Mouse (Mus musculus): ENCODE data around the gene Cebpb. TPM values are rescaled to one million over a fixed set of nuclear protein-coding genes. Genes with fewer than 3 reads are reported as not detected.

Gene Cebpb
- total RNA-seq, 2 experiments from 2014 or later: 12.6 to 13.4 TPM

GRCm38 (mm10) chr2:167688126-167688497 lies 603 bp upstream of the Cebpb start:
- intact Hi-C loops (cut with DNase I): loop anchor here (10.0 kb wide), 2 partner anchors 327 to 407 kb away; partner anchors contain the start of gene Ripor3
- DNase-seq (ENCODE audit: low spot score in 2 of 2): no peak

DNA sequence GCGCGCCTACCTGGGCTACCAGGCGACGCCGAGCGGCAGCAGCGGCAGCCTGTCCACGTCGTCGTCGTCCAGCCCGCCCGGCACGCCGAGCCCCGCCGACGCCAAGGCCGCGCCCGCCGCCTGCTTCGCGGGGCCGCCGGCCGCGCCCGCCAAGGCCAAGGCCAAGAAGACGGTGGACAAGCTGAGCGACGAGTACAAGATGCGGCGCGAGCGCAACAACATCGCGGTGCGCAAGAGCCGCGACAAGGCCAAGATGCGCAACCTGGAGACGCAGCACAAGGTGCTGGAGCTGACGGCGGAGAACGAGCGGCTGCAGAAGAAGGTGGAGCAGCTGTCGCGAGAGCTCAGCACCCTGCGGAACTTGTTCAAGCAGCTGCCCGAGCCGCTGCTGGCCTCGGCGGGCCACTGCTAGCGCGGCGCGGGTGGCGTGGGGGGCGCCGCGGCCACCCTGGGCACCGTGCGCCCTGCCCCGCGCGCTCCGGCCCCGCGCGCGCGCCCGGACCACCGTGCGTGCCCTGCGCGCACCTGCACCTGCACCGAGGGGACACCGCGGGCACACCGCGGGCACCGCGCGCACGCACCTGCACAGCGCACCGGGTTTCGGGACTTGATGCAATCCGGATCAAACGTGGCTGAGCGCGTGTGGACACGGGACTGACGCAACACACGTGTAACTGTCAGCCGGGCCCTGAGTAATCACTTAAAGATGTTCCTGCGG lies 945 bp downstream of the Cebpb start, which contains the start of gene Tmem189:
Gene Tmem189, minus strand, starts transcription at position 322 of the 718 bp plus-strand sequence.
- peak; percentile 60 to 74 for DNase-seq (ENCODE audit: low spot score in 2 of 2)
- intact Hi-C loops (cut with DNase I): loop anchor here (5.0 to 10.0 kb wide), 3 partner anchors 93 to 405 kb away; partner anchors contain the start of gene Ripor3

- DNase-seq (ENCODE audit: low spot score in 2 of 2): peak; percentile 48 to 70
- intact Hi-C loops (cut with DNase I): loop anchor here (5.0 kb wide), 1 partner anchor 92 kb away; no protein-coding TSS in a partner anchor
These were observed 1.7 kb downstream of the Cebpb start for GRCm38 (mm10) chr2:167690219-167690961.

GRCm38 (mm10) chr2:167690962-167691311 lies 2.2 kb downstream of the Cebpb start:
- DNase-seq (ENCODE audit: low spot score in 2 of 2): no peak
- intact Hi-C loops (cut with DNase I): loop anchor here (5.0 kb wide), 1 partner anchor 91 kb away; no protein-coding TSS in a partner anchor

- intact Hi-C loops (cut with DNase I): loop anchor here (5.0 kb wide), 1 partner anchor 91 kb away; no protein-coding TSS in a partner anchor
- no peak for DNase-seq (ENCODE audit: low spot score in 2 of 2)
These were observed 2.7 kb downstream of the Cebpb start for GRCm38 (mm10) chr2:167691410-167691809.

GRCm38 (mm10) chr2:167691871-167692661 lies 3.4 kb downstream of the Cebpb start:
- peak in 1 of 2 experiments; percentile 27 for DNase-seq (ENCODE audit: low spot score in 2 of 2)
- intact Hi-C loops (cut with DNase I): loop anchor here (5.0 kb wide), 1 partner anchor 90 kb away; no protein-coding TSS in a partner anchor

GRCm38 (mm10) chr2:167692831-167693230 lies 4.1 kb downstream of the Cebpb start:
- intact Hi-C loops (cut with DNase I): loop anchor here (5.0 kb wide), 1 partner anchor 89 kb away; no protein-coding TSS in a partner anchor
- DNase-seq (ENCODE audit: low spot score in 2 of 2): no peak

DNA sequence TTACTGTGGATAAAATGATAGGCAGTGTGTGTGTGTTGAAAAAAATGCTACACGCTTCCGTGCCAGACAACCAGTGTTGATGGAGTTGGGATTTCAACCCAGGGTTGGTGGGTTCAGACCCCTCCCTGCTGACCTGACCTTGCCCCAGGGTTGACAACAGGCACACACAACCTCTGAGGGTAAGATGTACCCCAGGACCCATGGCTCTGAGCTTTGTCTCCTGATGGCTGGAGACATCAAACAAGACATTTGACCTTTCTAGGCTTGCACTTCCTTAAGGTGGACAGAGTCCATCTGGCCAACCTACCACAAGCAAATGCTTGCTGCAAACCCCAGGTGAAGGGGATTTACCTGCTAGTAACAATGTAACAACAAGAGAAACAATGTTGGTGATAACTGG lies 4.8 kb downstream of the Cebpb start:
- intact Hi-C loops (cut with DNase I): loop anchor here (5.0 kb wide), 1 partner anchor 89 kb away; no protein-coding TSS in a partner anchor
- DNase-seq (ENCODE audit: low spot score in 2 of 2): no peak

- intact Hi-C loops (cut with DNase I): loop anchor here (5.0 kb wide), 1 partner anchor 88 kb away; no protein-coding TSS in a partner anchor
- no peak for DNase-seq (ENCODE audit: low spot score in 2 of 2)
These were observed 5.5 kb downstream of the Cebpb start for GRCm38 (mm10) chr2:167694244-167694643.

DNA sequence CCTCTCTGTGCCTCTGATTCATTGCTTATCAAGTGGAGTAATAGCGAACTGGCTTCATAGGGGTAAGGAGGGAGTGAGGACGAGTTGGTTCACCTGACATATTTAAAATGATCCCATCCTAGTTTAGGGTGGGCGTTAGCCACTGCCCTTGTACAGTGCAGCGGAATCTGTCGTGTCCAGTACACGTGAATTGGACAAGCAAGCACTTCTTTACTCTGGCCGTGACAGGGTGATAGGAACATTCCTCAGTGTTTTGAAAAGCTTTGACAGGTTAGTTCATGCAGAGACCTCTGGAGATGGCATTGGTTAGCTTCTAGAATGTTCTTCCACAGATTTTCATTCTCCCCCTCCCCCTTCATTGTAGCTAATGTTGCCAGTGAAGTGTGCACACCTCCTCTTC lies 6.2 kb downstream of the Cebpb start:
- DNase-seq (ENCODE audit: low spot score in 2 of 2): no peak
- intact Hi-C loops (cut with DNase I): loop anchor here (5.0 kb wide), 1 partner anchor 87 kb away; no protein-coding TSS in a partner anchor

GRCm38 (mm10) chr2:167695491-167695890 lies 6.8 kb downstream of the Cebpb start:
- intact Hi-C loops (cut with DNase I): no loop called here
- no peak for DNase-seq (ENCODE audit: low spot score in 2 of 2)

- intact Hi-C loops (cut with DNase I): no loop called here
- no peak for DNase-seq (ENCODE audit: low spot score in 2 of 2)
These were observed 7.4 kb downstream of the Cebpb start for GRCm38 (mm10) chr2:167696143-167696542.

DNA sequence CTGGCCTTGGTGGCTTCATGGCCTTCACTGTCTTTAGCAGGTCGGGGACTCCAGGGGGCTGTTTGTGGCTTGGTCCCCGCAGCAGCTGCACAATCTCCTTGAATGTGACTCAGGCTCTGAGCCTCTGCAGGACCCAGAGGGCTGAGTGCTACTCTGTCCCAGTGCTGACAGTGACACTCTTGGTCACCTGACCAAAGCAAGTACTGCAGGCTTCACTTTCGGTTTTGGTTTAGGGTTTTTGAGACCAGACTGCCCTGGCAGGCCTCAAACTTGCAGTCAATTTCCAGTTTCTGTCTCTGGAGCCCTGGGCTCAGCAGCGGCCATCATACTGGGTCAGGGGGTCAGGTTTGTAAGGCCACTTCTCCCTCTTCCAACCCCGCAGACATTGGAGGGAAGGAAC lies 9.2 kb downstream of the Cebpb start:
- intact Hi-C loops (cut with DNase I): no loop called here
- no peak for DNase-seq (ENCODE audit: low spot score in 2 of 2)

DNA sequence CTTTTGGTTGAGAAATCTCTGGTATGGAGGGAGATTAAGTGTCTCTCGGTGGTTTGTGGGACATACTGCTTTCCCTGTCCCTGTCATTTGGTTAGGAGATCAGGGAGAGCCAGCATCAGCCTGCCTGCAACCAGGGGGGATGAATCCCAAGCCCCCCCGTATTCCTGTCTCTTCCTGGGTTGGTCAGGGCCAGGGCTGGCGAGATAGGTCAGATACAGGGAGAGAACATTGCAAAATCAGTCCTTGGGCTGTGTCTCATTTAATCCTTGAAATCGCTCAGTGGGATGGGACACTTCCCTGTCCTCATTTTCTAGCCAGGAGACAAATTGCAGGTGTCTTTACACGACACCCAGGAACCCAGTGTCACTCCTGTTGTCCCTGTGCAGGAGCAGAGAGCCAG lies 11.3 kb downstream of the Cebpb start:
- no peak for DNase-seq (ENCODE audit: low spot score in 2 of 2)
- intact Hi-C loops (cut with DNase I): no loop called here

GRCm38 (mm10) chr2:167701472-167701871 lies 12.8 kb downstream of the Cebpb start:
- intact Hi-C loops (cut with DNase I): no loop called here
- DNase-seq (ENCODE audit: low spot score in 2 of 2): no peak

- no peak for DNase-seq (ENCODE audit: low spot score in 2 of 2)
- intact Hi-C loops (cut with DNase I): no loop called here
These were observed 13.4 kb downstream of the Cebpb start for GRCm38 (mm10) chr2:167702126-167702525.

- intact Hi-C loops (cut with DNase I): no loop called here
- no peak for DNase-seq (ENCODE audit: low spot score in 2 of 2)
These were observed 15.7 kb downstream of the Cebpb start for GRCm38 (mm10) chr2:167704409-167704808.

GRCm38 (mm10) chr2:167706183-167706939 lies 17.6 kb downstream of the Cebpb start:
- DNase-seq (ENCODE audit: low spot score in 2 of 2): no peak
- intact Hi-C loops (cut with DNase I): no loop called here

GRCm38 (mm10) chr2:167708373-167708772 lies 19.7 kb downstream of the Cebpb start:
- intact Hi-C loops (cut with DNase I): no loop called here
- no peak for DNase-seq (ENCODE audit: low spot score in 2 of 2)
